Mouse (Mus musculus) stomach, embryonic 15.5 days (tissue): Measurements from ENCODE around the gene Slc24a2. TPM values are rescaled to one million over a fixed set of nuclear protein-coding genes. Genes with fewer than 3 reads are reported as not detected.

Source experiments
- ATAC-seq: fragments of 200-750 bp; cut with Nextera tagmentation; 2 replicates; pipeline ENCODE4 v1.8.0; 2017; ENCODE audit warnings: low read depth, moderate number of reproducible peaks, moderate TSS enrichment; ENCODE audit not compliant: insufficient read depth, low FRiP score
- H3K27ac ChIP-seq: fragments of 300-500 bp; sonication (generic); 2 replicates; pipeline ENCODE4 v1.5.1; 2015; ENCODE audit warnings: mild to moderate bottlenecking, inconsistent platforms
- H3K27me3 ChIP-seq: fragments of 300-500 bp; sonication (generic); replicated peaks from 2 replicates; pipeline ENCODE4 v1.6.1; 2015; ENCODE audit warnings: inconsistent platforms
- H3K36me3 ChIP-seq: fragments of 300-500 bp; sonication (generic); 2 replicates; pipeline ENCODE4 v1.6.1; 2015; ENCODE audit warnings: inconsistent platforms
- H3K4me1 ChIP-seq: fragments of 300-500 bp; sonication (generic); 2 replicates; pipeline ENCODE4 v1.6.1; 2015; ENCODE audit warnings: inconsistent platforms
- H3K4me2 ChIP-seq: fragments of 300-500 bp; sonication (generic); 2 replicates; pipeline ENCODE4 v1.6.1; 2015; ENCODE audit warnings: mild to moderate bottlenecking, inconsistent platforms
- H3K4me3 ChIP-seq: fragments of 300-500 bp; sonication (generic); replicated peaks from 2 replicates; pipeline ENCODE4 v1.5.1; 2015; ENCODE audit warnings: inconsistent platforms
- H3K9ac ChIP-seq: fragments of 300-500 bp; sonication (generic); 2 replicates; pipeline ENCODE4 v1.6.1; 2015; ENCODE audit warnings: inconsistent platforms
- H3K9me3 ChIP-seq: fragments of 300-500 bp; sonication (generic); 2 replicates; pipeline ENCODE4 v1.6.1; 2016; ENCODE audit warnings: inconsistent platforms
- WGBS: fragments of 180-500 bp; shearing (Covaris S2); methylation state at CpG from one replicate; pipeline ENCODE4 v1.1.7; 2015; 5-methylcytosine and 5-hydroxymethylcytosine counted together
- polyA plus RNA-seq: library from polyadenylated mRNA; unstranded; fragments of >200 nt; fragmentation: Nextera tagmentation; extraction: Ambion mirVana; gene quantifications from 2 replicates; pipeline ENCODE4 v1.2.1, GENCODE M21; 2015

The Slc24a2 gene
- polyA plus RNA-seq, 1 experiment from 2014 or later: 0.10 TPM

DNA sequence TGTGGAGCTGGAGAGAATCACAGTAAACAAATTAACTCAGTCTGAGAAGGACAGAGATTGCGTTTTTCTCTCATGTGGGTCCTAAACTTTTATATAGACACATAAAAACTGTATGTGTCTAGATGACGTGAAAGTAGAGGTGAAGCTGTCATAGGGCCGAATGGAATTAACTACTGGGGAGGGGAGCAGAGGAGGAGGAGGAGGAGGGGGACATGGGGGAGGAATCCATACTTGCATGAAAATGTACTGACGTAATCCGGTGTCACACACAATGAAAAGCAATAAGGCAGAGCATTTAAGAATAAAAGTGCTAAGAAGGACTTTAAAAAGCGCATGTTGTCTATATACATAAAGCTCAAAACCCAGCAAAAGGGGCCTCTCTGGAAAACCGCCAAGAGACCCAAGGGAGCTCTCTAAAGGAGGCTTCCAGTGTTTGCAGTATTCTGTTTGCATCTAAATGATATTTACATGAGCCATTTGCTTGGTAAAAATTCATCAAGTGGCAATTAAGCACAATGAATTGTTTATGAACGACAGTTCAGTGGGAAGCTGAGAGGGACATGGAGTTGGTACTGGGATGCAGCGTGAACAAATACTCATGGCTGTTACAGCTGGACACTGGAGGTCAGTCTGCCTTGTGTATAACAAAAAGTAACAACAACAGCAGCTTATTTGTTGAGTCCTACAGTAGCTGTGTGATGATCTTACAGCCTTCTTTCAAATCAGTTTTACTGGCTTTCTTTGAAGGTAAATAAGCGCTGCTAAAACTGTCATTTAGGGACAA lies 45.9 kb downstream of the Slc24a2 start:
- no peaks in the 10 kb centered on the region for H3K9me3 ChIP-seq
- H3K27ac ChIP-seq: no peak overlapping the region
- WGBS: 68% methylated on average over 10 of the region's 10 CpGs
- H3K27me3 ChIP-seq: no peaks in the 10 kb centered on the region
- no peak for ATAC-seq
- H3K4me2 ChIP-seq: no peak overlapping the region
- H3K36me3 ChIP-seq: no peaks in the 10 kb centered on the region
- H3K4me1 ChIP-seq: no peaks in the 10 kb centered on the region
- H3K4me3 ChIP-seq: no peak overlapping the region
- H3K9ac ChIP-seq: no peak overlapping the region

DNA sequence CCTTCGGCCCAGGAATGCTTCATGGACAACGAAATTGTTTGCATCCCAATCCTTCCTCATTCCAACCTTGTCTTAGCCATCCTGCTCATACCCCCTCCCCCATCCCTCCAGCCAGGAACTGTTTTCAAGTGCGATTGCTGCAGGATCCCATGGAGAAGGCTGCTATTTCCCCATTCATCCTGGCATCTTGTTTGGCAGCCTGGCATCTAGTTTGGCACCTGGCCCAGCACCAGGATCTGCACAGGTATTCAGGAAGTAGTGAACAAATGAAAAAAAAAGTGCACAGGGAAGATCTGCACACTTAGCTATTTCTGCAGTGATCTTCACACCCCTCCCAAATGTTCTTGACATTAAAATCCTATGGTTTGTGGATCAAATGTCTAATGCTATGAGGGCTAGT lies 53.2 kb downstream of the Slc24a2 start:
- Histone ChIP-seq H3K4me2 (no peak overlapping the region), H3K36me3 (no peaks in the 10 kb centered on the region), H3K9me3 (no peaks in the 10 kb centered on the region), H3K9ac (no peak overlapping the region), H3K27ac (no peak overlapping the region), H3K27me3 (no peaks in the 10 kb centered on the region), H3K4me1 (no peaks in the 10 kb centered on the region), H3K4me3 (no peak overlapping the region)
- ATAC-seq: no peak
- WGBS: 57% methylated on average over 3 of the region's 3 CpGs

DNA sequence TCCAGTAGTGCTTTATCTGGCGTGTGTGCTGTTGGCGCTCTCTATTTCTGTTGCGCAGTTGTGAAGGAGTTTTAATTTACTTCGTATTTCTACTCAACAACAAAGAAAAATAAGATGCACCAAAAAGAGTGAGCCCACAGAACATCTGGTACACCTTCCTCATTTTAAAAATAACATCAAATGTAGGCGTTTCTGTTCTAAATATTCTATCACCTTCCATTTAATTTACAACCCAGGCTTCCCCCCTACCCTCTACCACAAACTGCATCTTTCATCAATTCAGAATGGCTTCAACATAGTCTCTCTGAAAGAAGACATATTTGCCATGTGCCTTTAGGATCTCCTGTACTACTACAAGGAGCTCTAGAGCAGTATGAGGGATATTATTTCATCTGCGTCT lies 66.3 kb downstream of the Slc24a2 start:
- H3K4me2 ChIP-seq: no peak overlapping the region
- no peak overlapping the region for H3K27ac ChIP-seq
- no peaks in the 10 kb centered on the region for H3K4me1 ChIP-seq
- 89% methylated on average over 6 of the region's 6 CpGs for WGBS
- no peaks in the 10 kb centered on the region for H3K9me3 ChIP-seq
- H3K36me3 ChIP-seq: no peaks in the 10 kb centered on the region
- no peak for ATAC-seq
- no peak overlapping the region for H3K4me3 ChIP-seq
- H3K27me3 ChIP-seq: no peaks in the 10 kb centered on the region
- H3K9ac ChIP-seq: no peak overlapping the region

DNA sequence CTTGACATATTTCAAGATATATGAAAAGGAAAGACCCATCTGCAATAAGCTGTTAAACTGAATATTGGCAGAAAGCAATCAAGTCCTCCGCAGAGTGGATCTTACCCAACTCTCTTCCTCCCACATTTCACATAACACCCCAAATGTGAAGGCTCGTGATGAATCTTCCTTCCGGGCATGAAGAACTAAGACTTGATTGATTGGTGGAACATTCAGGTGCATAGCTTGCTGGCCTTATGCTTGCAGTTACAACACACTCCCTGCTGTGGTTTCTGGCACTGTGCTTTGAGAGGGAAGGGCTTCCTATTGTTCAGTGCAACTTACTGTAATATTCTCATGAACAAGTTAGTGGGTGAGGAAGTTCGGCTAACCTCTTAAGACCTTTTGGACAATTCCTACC lies 72.2 kb downstream of the Slc24a2 start:
- Histone ChIP-seq H3K4me3 (no peak overlapping the region), H3K4me1 (no peaks in the 10 kb centered on the region), H3K27ac (no peak overlapping the region), H3K4me2 (no peak overlapping the region), H3K27me3 (no peaks in the 10 kb centered on the region), H3K9ac (no peak overlapping the region), H3K9me3 (no peaks in the 10 kb centered on the region), H3K36me3 (no peaks in the 10 kb centered on the region)
- ATAC-seq: no peak
- 75% methylated on average over 4 of the region's 4 CpGs for WGBS

GRCm38 (mm10) chr4:87151990-87152389 lies 78.3 kb downstream of the Slc24a2 start:
- H3K4me1 ChIP-seq: no peaks in the 10 kb centered on the region
- no peaks in the 10 kb centered on the region for H3K9me3 ChIP-seq
- ATAC-seq: no peak
- no peaks in the 10 kb centered on the region for H3K36me3 ChIP-seq
- H3K27ac ChIP-seq: no peak overlapping the region
- H3K4me2 ChIP-seq: no peak overlapping the region
- no peak overlapping the region for H3K9ac ChIP-seq
- H3K27me3 ChIP-seq: no peaks in the 10 kb centered on the region
- WGBS: 82% methylated on average over 7 of the region's 7 CpGs
- H3K4me3 ChIP-seq: no peak overlapping the region

DNA sequence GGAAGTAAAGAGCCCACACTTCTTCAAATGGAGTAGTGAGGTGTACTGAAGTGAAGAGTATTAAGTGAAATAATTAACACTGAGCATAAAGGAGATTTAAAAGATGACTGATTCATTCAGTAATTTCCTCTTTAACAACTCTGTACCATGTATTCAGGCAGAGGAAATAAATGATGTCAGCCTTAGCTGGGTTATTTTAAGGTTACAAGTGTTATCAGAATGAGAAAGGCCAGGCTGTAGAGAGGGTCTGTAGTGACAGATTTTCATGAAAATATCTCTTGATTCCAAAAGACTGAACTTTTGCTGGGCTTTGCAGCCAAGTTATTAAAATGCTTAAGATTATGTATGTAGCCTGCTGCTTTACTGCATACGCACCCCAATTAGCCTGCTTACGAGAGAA lies 80.7 kb downstream of the Slc24a2 start:
- H3K4me3 ChIP-seq: no peak overlapping the region
- no peak overlapping the region for H3K9ac ChIP-seq
- H3K36me3 ChIP-seq: no peaks in the 10 kb centered on the region
- H3K27me3 ChIP-seq: no peaks in the 10 kb centered on the region
- no peak overlapping the region for H3K4me2 ChIP-seq
- no peaks in the 10 kb centered on the region for H3K4me1 ChIP-seq
- no peak overlapping the region for H3K27ac ChIP-seq
- no peaks in the 10 kb centered on the region for H3K9me3 ChIP-seq
- 78% methylated on average over 2 of the region's 2 CpGs for WGBS
- no peak for ATAC-seq

- Histone ChIP-seq H3K9ac (no peak overlapping the region), H3K27me3 (no peaks in the 10 kb centered on the region), H3K4me3 (no peak overlapping the region), H3K36me3 (no peaks in the 10 kb centered on the region), H3K4me2 (no peak overlapping the region), H3K9me3 (no peaks in the 10 kb centered on the region), H3K27ac (no peak overlapping the region), H3K4me1 (no peaks in the 10 kb centered on the region)
- WGBS: 71% methylated on average over 12 of the region's 12 CpGs
- no peak for ATAC-seq
Observed at GRCm38 (mm10) chr4:87141590-87142365, 88.5 kb downstream of the Slc24a2 start.

DNA sequence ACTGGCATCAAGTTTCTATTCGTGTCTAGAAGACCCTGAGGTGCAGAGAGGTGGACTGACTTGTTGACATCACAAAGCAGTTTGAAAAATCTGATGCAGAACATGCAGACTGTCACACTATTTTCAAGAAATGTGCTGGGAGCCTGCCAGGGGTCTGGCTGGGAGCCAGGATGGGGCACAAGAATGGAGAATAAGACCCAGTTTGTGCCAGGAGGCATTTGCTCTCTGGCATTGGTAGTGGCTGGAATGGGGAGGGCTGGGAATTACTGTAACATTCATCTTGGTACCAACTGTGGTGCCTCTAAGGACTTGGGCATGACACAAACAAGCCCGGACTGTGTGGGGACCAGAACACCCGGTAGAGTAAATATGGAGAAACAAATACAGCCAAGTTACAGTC lies 89.4 kb downstream of the Slc24a2 start:
- Histone ChIP-seq H3K36me3 (no peaks in the 10 kb centered on the region), H3K27ac (no peak overlapping the region), H3K4me1 (no peaks in the 10 kb centered on the region), H3K27me3 (no peaks in the 10 kb centered on the region), H3K9ac (no peak overlapping the region), H3K4me2 (no peak overlapping the region), H3K4me3 (no peak overlapping the region), H3K9me3 (no peaks in the 10 kb centered on the region)
- WGBS: 64% methylated on average over 3 of the region's 3 CpGs
- no peak for ATAC-seq

DNA sequence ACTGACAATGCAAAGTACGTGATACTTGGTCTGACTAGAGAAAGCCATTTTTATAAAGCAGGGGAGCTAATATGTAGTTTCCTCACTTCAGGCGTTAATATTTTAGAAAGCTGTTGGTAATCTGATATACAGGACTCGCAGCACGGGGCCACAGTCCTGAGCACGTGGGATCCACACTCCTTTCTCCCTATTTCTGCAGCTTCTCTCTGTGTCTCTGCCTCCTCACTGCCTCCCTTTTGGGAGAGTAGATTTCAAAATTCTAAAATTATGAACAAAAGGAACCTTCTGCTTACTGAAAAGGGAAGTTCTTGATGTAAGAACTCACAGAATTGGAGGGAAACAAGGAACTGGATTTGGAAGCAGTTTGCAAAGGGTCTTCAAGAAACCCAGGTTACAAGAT lies 97.8 kb downstream of the Slc24a2 start:
- no peak for ATAC-seq
- Histone ChIP-seq H3K4me1 (no peaks in the 10 kb centered on the region), H3K9ac (no peak overlapping the region), H3K36me3 (no peaks in the 10 kb centered on the region), H3K4me2 (no peak overlapping the region), H3K27me3 (no peaks in the 10 kb centered on the region), H3K9me3 (no peaks in the 10 kb centered on the region), H3K4me3 (no peak overlapping the region), H3K27ac (no peak overlapping the region)
- 73% methylated on average over 5 of the region's 5 CpGs for WGBS

DNA sequence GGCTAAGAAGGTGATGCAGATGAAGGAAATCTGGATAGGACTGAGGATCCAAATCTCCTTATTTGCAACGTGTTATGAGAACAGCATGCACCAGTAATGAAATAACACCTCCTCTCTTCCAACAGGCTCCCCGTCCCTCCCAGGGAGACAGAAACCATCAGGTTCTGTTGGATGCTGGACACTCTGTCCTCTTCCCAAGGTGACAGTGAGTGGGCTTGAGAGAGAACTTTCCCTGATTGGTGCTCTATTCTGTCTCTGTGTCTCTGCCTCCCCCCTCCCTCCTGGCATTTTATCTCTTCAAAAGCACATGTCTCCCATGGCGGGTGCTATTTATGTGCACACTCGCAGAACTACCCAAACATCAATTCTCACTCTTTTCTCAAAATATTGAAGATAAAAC lies 103.5 kb downstream of the Slc24a2 start:
- no peaks in the 10 kb centered on the region for H3K9me3 ChIP-seq
- ATAC-seq: no peak
- no peak overlapping the region for H3K4me2 ChIP-seq
- no peaks in the 10 kb centered on the region for H3K36me3 ChIP-seq
- H3K27me3 ChIP-seq: no peaks in the 10 kb centered on the region
- no peak overlapping the region for H3K27ac ChIP-seq
- no peaks in the 10 kb centered on the region for H3K4me1 ChIP-seq
- H3K4me3 ChIP-seq: no peak overlapping the region
- H3K9ac ChIP-seq: no peak overlapping the region
- 71% methylated on average over 4 of the region's 4 CpGs for WGBS

- Histone ChIP-seq H3K4me3 (no peak overlapping the region), H3K9ac (no peak overlapping the region), H3K27me3 (no peaks in the 10 kb centered on the region), H3K9me3 (no peaks in the 10 kb centered on the region), H3K4me1 (no peaks in the 10 kb centered on the region), H3K27ac (no peak overlapping the region), H3K4me2 (no peak overlapping the region), H3K36me3 (no peaks in the 10 kb centered on the region)
- WGBS: 48% methylated on average over 4 of the region's 4 CpGs
- no peak for ATAC-seq
Observed at GRCm38 (mm10) chr4:87119758-87120157, 110.5 kb downstream of the Slc24a2 start.

- H3K36me3 ChIP-seq: no peaks in the 10 kb centered on the region
- no peak overlapping the region for H3K9ac ChIP-seq
- no peak overlapping the region for H3K4me3 ChIP-seq
- no peaks in the 10 kb centered on the region for H3K4me1 ChIP-seq
- no peaks in the 10 kb centered on the region for H3K9me3 ChIP-seq
- no peak overlapping the region for H3K27ac ChIP-seq
- H3K27me3 ChIP-seq: no peaks in the 10 kb centered on the region
- 60% methylated on average over 4 of the region's 4 CpGs for WGBS
- no peak overlapping the region for H3K4me2 ChIP-seq
- ATAC-seq: no peak
Observed at GRCm38 (mm10) chr4:87115726-87116125, 114.6 kb downstream of the Slc24a2 start.
